Mouse (Mus musculus): ENCODE measurements around the gene Rad9a. TPM values are rescaled to one million over a fixed set of nuclear protein-coding genes. Genes with fewer than 3 reads are reported as not detected.
"Not testable (repeated sequence)": the region's sequence is repeated elsewhere in the genome, so short reads cannot be mapped to it uniquely, and the experiment has no call there.

Gene Rad9a
- total RNA-seq (2021): 10 to 100 TPM; 14.7 to 16.2 TPM
- long read RNA-seq, experiment 1, partial matches to known transcripts: 1 of 13 reads
- long read RNA-seq, experiment 1, other reads (novel, unspliced or antisense): 6 of 13 reads
- long read RNA-seq, experiment 2, transcript Rad9a-201 (11 exons, 2,081 nt): major isoform, 8 of 18 reads
- long read RNA-seq, experiment 2, partial matches to known transcripts: 4 of 18 reads
- long read RNA-seq, experiment 2, other reads (novel, unspliced or antisense): 5 of 18 reads

- peak; percentile 86 to 89 for DNase-seq (ENCODE audit: low spot score in 2 of 2)
Measured at GRCm38 (mm10) chr19:4201291-4201909, at the start of gene Rad9a. Rad9a (minus strand) TSS chr19:4201662.

DNA sequence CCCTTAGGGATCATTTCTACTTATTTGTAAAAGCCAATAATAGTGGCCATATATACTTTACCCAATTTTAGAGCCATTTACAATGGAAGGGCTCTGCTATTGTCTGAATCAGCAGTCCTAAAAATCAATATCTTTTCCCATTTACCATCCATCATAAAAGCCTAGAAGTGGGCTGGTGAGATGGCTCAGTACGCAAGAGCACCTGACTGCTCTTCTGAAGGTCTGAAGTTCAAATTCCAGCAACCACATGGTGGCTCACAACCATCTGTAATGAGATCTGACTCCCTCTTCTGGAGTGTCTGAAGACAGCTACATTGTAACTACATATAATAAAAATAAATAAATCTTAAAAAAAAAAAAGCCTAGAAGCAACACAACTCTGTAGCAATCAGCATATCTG, 47.2 kb upstream of the Rad9a start:
- DNase-seq (ENCODE audit: low spot score in 2 of 2): not testable (repeated sequence)

DNA sequence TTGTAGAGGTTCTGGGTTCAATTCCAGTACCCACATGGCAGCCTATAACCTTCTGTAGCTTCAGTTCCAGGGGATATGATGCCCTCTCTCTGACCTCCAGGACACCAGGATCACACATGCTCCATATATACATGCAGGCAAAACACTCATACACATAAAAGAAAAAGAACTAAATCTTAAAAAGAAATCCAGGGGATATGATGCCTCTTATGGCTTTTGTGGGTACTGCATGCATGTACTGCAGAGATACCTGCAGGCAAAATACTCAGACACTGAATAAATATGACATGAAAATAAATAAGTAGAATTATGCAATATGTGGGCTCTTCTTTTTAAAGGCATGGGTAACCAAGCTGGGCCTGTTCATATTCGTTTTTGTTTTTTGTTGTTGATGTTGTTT, 45.5 kb upstream of the Rad9a start:
- DNase-seq (ENCODE audit: low spot score in 2 of 2): no peak

GRCm38 (mm10) chr19:4244775-4245174, 43.3 kb upstream of the Rad9a start:
- no peak for DNase-seq (ENCODE audit: low spot score in 2 of 2)

GRCm38 (mm10) chr19:4242416-4242815, 41.0 kb upstream of the Rad9a start:
- DNase-seq (ENCODE audit: low spot score in 2 of 2): no peak

DNA sequence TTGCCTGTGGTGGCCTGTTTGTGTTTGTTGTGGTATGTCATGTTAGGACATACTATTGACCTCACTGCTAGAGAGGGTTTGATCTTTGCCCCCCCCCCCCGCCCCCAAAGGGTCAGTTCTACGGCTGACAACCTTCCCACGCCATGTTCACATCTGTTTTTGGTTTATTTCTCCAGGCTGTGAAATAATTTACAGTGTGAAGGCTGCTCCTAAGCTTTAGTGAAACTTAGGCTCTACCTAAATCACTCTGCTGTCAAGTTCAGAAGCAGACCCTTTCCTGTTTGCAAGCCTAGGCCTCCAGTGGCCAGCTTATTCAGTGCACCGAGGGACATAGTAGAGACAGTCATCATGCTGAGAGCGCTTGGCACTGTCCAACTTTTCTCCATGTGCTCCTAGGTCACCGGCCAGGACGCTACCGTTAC, 38.8 kb upstream of the Rad9a start:
- DNase-seq (ENCODE audit: low spot score in 2 of 2): no peak

- no peak for DNase-seq (ENCODE audit: low spot score in 2 of 2)
Measured at GRCm38 (mm10) chr19:4234548-4234947, 33.1 kb upstream of the Rad9a start.

- DNase-seq (ENCODE audit: low spot score in 2 of 2): no peak
Measured at GRCm38 (mm10) chr19:4232651-4233050, 31.2 kb upstream of the Rad9a start.

DNA sequence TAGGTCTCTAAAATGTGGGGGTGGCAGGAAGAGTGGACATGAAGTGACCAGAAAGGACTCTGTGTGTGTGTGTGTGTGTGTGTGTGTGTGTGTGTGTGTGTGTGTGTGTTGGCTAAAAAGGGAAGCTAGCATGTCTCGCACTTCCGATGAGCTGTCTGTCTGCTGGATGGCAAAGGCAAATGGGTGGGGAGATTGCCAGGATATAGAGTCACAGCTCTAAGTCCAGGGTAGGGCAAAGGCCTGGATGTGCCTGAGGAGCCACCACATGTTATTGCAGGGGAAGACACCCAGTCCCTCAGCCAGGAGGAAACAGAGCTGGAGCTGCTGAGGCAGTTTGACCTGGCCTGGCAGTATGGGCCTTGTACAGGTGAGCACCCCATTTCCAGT, 30.7 kb upstream of the Rad9a start:
- no peak for DNase-seq (ENCODE audit: low spot score in 2 of 2)

GRCm38 (mm10) chr19:4231253-4232185, 30.1 kb upstream of the Rad9a start, which contains the start of gene Pold4:
Pold4 (plus strand) TSS chr19:4231899.
- DNase-seq (ENCODE audit: low spot score in 2 of 2): peak; percentile 88 to 94

DNA sequence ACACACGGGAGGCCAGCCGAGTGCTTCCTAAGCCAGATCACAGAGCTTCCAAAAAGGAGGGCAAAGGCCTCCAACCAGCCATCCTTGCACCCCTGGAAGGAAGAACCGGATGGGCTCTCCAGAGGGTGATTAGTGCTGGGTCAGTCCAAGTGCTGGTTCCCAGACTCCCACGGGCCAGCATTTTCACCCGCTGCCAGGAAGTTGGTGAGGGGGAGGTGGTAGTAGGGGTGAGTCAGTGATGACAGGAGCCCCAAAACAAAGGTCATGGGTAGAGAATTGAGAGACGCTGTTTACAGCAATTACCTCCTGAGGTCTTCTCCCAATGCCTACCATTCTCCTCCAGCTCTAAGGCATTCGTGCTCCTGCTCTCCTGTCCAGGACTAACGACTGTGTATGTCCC, 29.0 kb upstream of the Rad9a start:
- DNase-seq (ENCODE audit: low spot score in 2 of 2): no peak

GRCm38 (mm10) chr19:4229451-4230076, 28.1 kb upstream of the Rad9a start:
- DNase-seq (ENCODE audit: low spot score in 2 of 2): no peak

DNA sequence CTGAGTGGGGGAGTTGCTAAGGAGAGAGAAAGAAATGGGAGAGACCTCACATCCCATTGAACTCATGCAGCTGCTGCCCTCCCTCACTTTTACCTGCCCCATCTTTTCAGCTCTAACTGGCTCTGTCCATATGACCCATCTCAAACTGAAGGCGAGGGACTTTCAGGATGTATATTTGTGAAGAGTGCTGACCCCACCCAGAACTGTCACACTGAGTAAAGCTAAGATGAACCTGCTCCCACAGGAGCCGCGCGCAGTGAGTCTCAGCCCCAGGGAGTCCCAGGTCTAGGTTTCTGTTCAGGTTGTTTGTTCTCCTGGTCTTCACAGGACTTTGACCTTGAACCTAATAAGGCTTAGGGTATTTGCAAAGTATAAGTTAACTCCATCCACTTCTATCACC, 27.4 kb upstream of the Rad9a start:
- DNase-seq (ENCODE audit: low spot score in 2 of 2): no peak

- DNase-seq (ENCODE audit: low spot score in 2 of 2): no peak
Measured at GRCm38 (mm10) chr19:4227894-4228678, 26.6 kb upstream of the Rad9a start.

GRCm38 (mm10) chr19:4227446-4227845, 26.0 kb upstream of the Rad9a start:
- no peak for DNase-seq (ENCODE audit: low spot score in 2 of 2)

- no peak for DNase-seq (ENCODE audit: low spot score in 2 of 2)
Measured at GRCm38 (mm10) chr19:4226779-4227178, 25.3 kb upstream of the Rad9a start.

DNA sequence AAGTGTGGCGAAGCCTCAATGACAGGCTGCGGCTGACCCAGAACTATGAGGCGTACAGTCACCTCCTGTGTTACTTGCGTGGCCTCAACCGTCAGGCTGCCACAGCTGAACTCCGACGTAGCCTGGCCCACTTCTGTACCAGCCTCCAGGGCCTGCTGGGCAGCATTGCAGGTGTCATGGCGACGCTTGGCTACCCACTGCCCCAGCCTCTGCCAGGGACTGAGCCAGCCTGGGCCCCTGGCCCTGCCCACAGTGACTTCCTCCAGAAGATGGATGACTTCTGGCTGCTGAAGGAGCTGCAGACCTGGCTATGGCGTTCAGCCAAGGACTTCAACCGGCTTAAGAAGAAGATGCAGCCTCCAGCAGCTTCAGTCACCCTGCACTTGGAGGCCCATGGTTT, 20.7 kb upstream of the Rad9a start:
- DNase-seq (ENCODE audit: low spot score in 2 of 2): no peak

DNA sequence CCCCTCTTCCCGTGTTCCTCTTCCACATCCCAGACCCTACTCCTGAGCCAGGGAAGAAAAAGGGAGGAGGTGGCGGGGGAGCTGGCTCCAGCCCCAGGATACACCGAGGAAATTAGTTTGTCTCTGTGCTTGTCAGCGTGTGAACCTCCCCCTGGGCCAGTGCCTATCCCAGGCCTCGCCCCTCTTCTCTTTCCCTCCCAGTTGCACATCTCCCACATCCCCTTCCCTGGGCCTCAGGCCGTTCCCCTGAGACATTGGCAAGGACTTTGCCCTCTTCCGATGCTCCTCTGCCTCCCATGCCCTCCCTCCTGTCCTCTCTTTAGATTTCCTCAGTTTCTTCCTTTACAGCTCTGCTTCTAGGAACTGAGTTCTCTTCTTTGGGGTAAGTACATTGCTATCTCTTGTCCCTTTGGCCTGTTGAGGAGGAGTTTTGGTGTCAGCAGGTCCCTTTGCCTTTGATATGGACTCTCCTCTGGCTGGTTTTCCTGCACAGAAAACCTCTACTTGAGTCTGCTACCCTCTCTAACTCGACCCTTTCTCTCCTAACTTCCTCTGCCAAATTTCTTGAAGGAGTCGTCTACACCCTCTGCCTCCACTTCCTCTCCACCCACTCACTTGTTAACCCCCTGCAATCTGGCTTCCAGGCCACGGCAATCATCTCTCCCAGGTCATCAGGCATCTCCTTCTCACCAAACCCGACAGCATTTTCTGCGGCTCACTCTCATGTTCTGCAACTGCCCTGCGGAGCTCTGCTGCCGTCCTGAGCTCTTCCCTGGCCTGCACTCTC, 19.7 kb upstream of the Rad9a start:
- no peak for DNase-seq (ENCODE audit: low spot score in 2 of 2)

DNA sequence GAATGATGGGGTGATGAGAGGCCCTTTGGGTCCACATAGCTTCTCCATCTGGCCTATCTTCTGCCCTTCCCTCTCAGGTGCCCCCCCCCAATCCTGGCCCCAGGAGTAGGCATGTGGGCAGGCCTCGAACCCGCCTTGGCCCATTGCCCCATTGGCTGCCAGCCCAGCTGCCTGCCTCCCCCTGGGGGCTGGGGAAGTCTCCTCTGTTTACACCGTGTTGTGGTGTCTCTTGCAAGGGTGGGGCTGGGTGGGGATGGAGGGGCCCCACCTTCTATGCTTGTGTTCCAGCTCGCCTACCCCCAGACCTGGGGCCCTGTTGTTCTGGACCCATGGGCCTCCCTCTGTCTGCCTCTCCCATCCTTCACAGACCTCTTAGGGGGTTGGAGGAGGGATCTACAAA, 19.0 kb upstream of the Rad9a start:
- DNase-seq (ENCODE audit: low spot score in 2 of 2): no peak

GRCm38 (mm10) chr19:4219943-4220342, 18.5 kb upstream of the Rad9a start:
- no peak for DNase-seq (ENCODE audit: low spot score in 2 of 2)

Data from adrenal gland, postnatal 4 days (tissue).